Mouse (Mus musculus): ENCODE measurements around the gene Mmp11. TPM values are rescaled to one million over a fixed set of nuclear protein-coding genes. Genes with fewer than 3 reads are reported as not detected.

Gene Mmp11
- polyA plus RNA-seq, 1 experiment from 2014 or later: 53.6 TPM

DNA sequence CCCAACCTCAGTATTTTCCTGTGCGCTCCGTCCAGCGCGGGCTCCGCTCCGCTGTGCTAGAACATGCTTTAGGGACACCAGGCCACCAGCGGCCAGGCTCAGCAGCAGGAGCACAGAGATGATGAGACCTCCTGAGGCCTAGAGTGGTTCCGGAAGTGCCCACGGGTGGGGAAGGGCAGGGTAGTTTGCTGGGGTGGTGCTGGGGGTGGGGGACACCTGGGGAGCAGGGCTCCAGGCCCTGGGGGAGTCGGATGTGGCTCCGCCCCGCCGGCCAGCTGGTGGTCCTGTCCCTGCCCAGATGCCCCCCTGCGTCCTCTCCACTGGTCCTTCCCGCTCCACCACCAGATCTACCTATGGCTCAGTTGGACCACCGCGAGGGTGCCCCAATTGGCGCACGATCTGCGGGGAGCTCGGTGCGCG is 14.5 kb upstream of the Mmp11 start:
- WGBS: 3% methylated on average over 19 of the region's 23 CpGs
- H3K36me3 ChIP-seq (ENCODE audit: control insufficient read depth, insufficient read depth, low read length): no peaks in the 10 kb centered on the region
- peak overlapping the region; percentile 67 for H3K9ac ChIP-seq (ENCODE audit: low read depth, low read length)
- peak; percentile 62 for ATAC-seq (ENCODE audit: low read depth)
- H3K27ac ChIP-seq (replicated peaks; ENCODE audit: low read depth, low read length): no peak overlapping the region
- H3K4me3 ChIP-seq (ENCODE audit: low read depth, low read length): peak overlapping the region; percentile 44
- DNase-seq (ENCODE audit: low spot score): peak; percentile 48
- H3K4me2 ChIP-seq (ENCODE audit: low read depth, low read length): peak overlapping the region; percentile 94
- no peaks in the 10 kb centered on the region for H3K9me3 ChIP-seq (ENCODE audit: control insufficient read depth, low read length)
- H3K27me3 ChIP-seq (replicated peaks; ENCODE audit: control insufficient read depth, insufficient read depth, low read length): 0 out of 2 replicates have a peak, but pooled peaks cover 4% of the 10 kb centered on the region
- H3K4me1 ChIP-seq (ENCODE audit: control insufficient read depth, insufficient read depth, low read length): 0 out of 2 replicates have a peak, but pooled peaks cover 7% of the 10 kb centered on the region

DNA sequence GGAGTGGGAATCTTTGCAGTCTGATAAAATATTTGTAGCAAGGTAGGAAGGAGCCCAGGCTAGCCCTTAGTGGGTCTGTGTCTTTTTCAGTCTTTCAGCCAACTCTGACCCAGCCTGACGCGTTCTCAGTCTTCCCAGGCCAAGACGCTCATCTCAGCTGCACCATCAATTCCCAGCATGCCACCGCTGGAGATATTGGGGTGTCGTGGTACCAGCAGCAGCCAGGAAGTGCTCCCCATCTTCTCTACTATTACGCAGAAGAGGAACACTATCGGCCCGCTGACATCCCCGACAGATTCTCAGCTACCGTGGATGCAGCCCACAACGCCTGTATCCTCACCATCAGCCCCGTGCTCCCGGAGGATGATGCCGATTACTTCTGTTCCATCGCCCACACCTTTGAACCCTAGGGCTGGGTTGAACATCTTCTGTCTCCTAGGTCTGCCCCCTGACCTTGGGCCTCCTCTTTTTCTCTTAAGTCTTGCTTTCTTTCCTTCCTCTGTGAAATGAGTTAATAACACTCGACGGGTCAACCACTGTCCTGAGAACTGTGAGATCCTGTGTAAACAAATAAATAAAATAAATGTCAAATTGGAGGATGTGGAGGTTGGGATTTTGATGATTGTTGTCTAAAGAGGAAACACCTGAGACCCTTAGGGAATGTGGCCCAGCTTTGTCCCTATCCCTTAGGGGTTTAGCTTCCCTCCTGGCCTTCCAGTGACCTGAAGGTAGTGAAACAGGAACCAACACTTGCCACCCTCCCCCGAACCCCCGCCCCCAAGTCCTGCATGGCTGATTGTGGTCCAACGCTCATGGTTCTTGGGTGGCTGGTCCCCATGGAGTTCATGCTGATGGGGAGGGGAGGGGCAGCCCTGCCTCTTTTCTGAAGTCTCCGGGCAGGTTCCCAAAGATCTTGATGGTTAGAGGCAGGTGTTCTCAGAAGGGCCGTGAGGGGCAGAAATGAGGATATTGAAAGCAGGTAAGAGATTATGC is 13.1 kb upstream of the Mmp11 start:
- Histone ChIP-seq H3K9ac (ENCODE audit: low read depth, low read length) (no peak overlapping the region), H3K4me2 (ENCODE audit: low read depth, low read length) (no peak overlapping the region), H3K9me3 (ENCODE audit: control insufficient read depth, low read length) (no peaks in the 10 kb centered on the region), H3K27me3 (replicated peaks; ENCODE audit: control insufficient read depth, insufficient read depth, low read length) (no peaks in the 10 kb centered on the region), H3K4me1 (ENCODE audit: control insufficient read depth, insufficient read depth, low read length) (0 out of 2 replicates have a peak, but pooled peaks cover 7% of the 10 kb centered on the region), H3K4me3 (ENCODE audit: low read depth, low read length) (no peak overlapping the region), H3K36me3 (ENCODE audit: control insufficient read depth, insufficient read depth, low read length) (no peaks in the 10 kb centered on the region), H3K27ac (replicated peaks; ENCODE audit: low read depth, low read length) (no peak overlapping the region)
- DNase-seq (ENCODE audit: low spot score) (no peak), ATAC-seq (ENCODE audit: low read depth) (no peak; the same call in 1 of the 2 replicates)
- WGBS: 76% methylated on average over 22 of the region's 22 CpGs

DNA sequence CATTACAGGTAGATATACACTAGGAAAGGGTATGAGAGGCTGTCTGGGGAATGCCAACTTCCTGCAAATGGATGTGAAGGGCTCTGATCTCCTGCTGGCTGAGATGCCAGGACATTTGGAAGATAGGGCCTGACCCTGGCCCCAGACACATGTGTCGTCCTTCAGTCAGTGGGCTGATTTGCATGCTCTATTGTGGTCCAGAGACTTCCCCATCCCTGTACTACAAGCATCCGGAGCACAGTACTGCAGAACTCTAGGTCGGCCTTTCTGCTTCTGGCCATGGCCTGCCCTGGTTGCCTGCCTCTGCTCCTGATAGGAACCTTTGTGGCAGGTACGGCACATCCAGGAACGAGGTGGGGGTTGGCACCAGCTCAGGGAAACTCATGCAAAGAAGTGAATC is 11.8 kb upstream of the Mmp11 start:
- Histone ChIP-seq H3K9ac (ENCODE audit: low read depth, low read length) (no peak overlapping the region), H3K4me1 (ENCODE audit: control insufficient read depth, insufficient read depth, low read length) (0 out of 2 replicates have a peak, but pooled peaks cover 7% of the 10 kb centered on the region), H3K27me3 (replicated peaks; ENCODE audit: control insufficient read depth, insufficient read depth, low read length) (no peaks in the 10 kb centered on the region), H3K4me2 (ENCODE audit: low read depth, low read length) (no peak overlapping the region), H3K4me3 (ENCODE audit: low read depth, low read length) (no peak overlapping the region), H3K9me3 (ENCODE audit: control insufficient read depth, low read length) (no peaks in the 10 kb centered on the region), H3K36me3 (ENCODE audit: control insufficient read depth, insufficient read depth, low read length) (no peaks in the 10 kb centered on the region), H3K27ac (replicated peaks; ENCODE audit: low read depth, low read length) (no peak overlapping the region)
- 79% methylated on average over 5 of the region's 5 CpGs for WGBS
- no peak for DNase-seq (ENCODE audit: low spot score)
- no peak for ATAC-seq (ENCODE audit: low read depth)

- Histone ChIP-seq H3K4me3 (ENCODE audit: low read depth, low read length) (no peak overlapping the region), H3K4me2 (ENCODE audit: low read depth, low read length) (no peak overlapping the region), H3K27me3 (replicated peaks; ENCODE audit: control insufficient read depth, insufficient read depth, low read length) (no peaks in the 10 kb centered on the region), H3K36me3 (ENCODE audit: control insufficient read depth, insufficient read depth, low read length) (no peaks in the 10 kb centered on the region), H3K4me1 (ENCODE audit: control insufficient read depth, insufficient read depth, low read length) (0 out of 2 replicates have a peak, but pooled peaks cover 6% of the 10 kb centered on the region), H3K9ac (ENCODE audit: low read depth, low read length) (no peak overlapping the region), H3K27ac (replicated peaks; ENCODE audit: low read depth, low read length) (no peak overlapping the region), H3K9me3 (ENCODE audit: control insufficient read depth, low read length) (no peaks in the 10 kb centered on the region)
- WGBS: 75% methylated on average over 7 of the region's 7 CpGs
- no peak for DNase-seq (ENCODE audit: low spot score)
- ATAC-seq (ENCODE audit: low read depth): no peak
These were observed 9.6 kb upstream of the Mmp11 start for GRCm38 (mm10) chr10:75945896-75946295.

DNA sequence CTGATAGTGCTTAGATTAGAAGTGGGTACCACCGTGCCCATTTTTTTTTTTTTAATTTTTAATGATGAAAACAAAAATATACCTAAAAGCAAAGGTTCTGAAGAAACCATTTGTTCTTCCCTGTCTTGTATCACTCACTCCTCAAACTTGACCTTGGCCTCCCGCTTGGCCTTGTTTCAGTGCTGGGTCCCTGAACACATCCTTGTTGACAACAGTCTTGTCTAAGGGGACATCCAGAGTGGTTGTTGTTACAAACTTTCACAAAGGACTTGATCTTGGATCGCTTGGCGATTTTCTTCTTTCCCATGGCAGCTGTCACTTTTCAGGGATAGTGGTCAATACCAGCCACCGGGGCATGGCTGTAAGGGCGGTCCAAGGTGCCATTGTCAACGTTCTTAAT is 8.9 kb upstream of the Mmp11 start:
- H3K9ac ChIP-seq (ENCODE audit: low read depth, low read length): no peak overlapping the region
- DNase-seq (ENCODE audit: low spot score): no peak
- no peak overlapping the region for H3K27ac ChIP-seq (replicated peaks; ENCODE audit: low read depth, low read length)
- no peak for ATAC-seq (ENCODE audit: low read depth)
- no peaks in the 10 kb centered on the region for H3K36me3 ChIP-seq (ENCODE audit: control insufficient read depth, insufficient read depth, low read length)
- no peaks in the 10 kb centered on the region for H3K9me3 ChIP-seq (ENCODE audit: control insufficient read depth, low read length)
- no peak overlapping the region for H3K4me2 ChIP-seq (ENCODE audit: low read depth, low read length)
- H3K4me3 ChIP-seq (ENCODE audit: low read depth, low read length): no peak overlapping the region
- no peaks in the 10 kb centered on the region for H3K4me1 ChIP-seq (ENCODE audit: control insufficient read depth, insufficient read depth, low read length)
- 87% methylated on average over 7 of the region's 7 CpGs for WGBS
- H3K27me3 ChIP-seq (replicated peaks; ENCODE audit: control insufficient read depth, insufficient read depth, low read length): no peaks in the 10 kb centered on the region

DNA sequence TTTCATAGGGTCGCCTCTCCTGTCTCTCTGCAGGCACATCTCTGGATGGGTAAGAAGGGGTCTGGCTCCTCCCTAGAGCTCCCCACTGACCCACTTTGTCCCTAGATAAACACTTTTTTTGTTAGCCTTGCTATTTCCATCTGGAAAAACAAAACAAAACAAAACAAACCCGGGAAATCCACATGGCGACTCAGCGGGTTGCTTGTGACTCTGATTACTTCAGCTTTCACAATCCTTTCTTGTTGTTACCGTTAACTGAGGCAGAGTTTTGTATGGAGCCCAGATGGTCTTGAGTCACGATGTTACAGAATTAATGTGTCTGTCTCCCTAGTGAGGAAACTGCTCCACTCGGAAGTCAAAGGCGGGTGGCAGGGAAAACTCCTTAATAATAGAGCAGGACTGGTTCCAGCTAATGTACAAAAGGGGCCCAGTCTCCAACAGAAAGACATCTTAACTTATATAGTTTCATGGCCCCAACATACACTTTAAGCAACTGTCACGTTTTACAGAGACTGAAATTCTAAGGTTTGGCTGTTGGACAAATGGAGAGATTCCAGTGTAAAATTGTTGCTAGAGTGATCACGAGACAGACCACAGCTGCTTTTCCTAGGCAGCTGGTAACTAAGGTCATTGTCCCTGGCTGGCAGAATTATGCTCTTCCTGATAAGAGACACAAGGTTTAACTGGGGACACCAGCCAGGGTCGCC is 7.9 kb upstream of the Mmp11 start:
- no peak overlapping the region for H3K4me2 ChIP-seq (ENCODE audit: low read depth, low read length)
- DNase-seq (ENCODE audit: low spot score) (no peak), ATAC-seq (ENCODE audit: low read depth) (no peak)
- no peaks in the 10 kb centered on the region for H3K9me3 ChIP-seq (ENCODE audit: control insufficient read depth, low read length)
- H3K27ac ChIP-seq (replicated peaks; ENCODE audit: low read depth, low read length): 0 out of 2 replicates have a peak overlapping the region, but pooled peaks have one; percentile 18
- H3K9ac ChIP-seq (ENCODE audit: low read depth, low read length): no peak overlapping the region
- no peaks in the 10 kb centered on the region for H3K36me3 ChIP-seq (ENCODE audit: control insufficient read depth, insufficient read depth, low read length)
- H3K27me3 ChIP-seq (replicated peaks; ENCODE audit: control insufficient read depth, insufficient read depth, low read length): no peaks in the 10 kb centered on the region
- 27% methylated on average over 11 of the region's 11 CpGs for WGBS
- H3K4me3 ChIP-seq (ENCODE audit: low read depth, low read length): no peak overlapping the region
- no peaks in the 10 kb centered on the region for H3K4me1 ChIP-seq (ENCODE audit: control insufficient read depth, insufficient read depth, low read length)

GRCm38 (mm10) chr10:75942736-75943477 is 6.6 kb upstream of the Mmp11 start, which contains the start of gene Vpreb3:
Gene Vpreb3 (plus strand): TSS chr10:75943057.
- no peak within 1 kb of the TSS for H3K27ac ChIP-seq (replicated peaks; ENCODE audit: low read depth, low read length)
- 75% methylated on average over 15 of the region's 15 CpGs for WGBS
- H3K4me1 ChIP-seq (ENCODE audit: control insufficient read depth, insufficient read depth, low read length): no peaks in the 10 kb centered on the region
- no peaks in the 10 kb centered on the region for H3K27me3 ChIP-seq (replicated peaks; ENCODE audit: control insufficient read depth, insufficient read depth, low read length)
- H3K9me3 ChIP-seq (ENCODE audit: control insufficient read depth, low read length): no peaks in the 10 kb centered on the region
- no peak for DNase-seq (ENCODE audit: low spot score)
- H3K9ac ChIP-seq (ENCODE audit: low read depth, low read length): no peak within 1 kb of the TSS
- H3K36me3 ChIP-seq (ENCODE audit: control insufficient read depth, insufficient read depth, low read length): no peaks in the 10 kb centered on the region
- H3K4me3 ChIP-seq (ENCODE audit: low read depth, low read length): no peak within 1 kb of the TSS
- ATAC-seq (ENCODE audit: low read depth): no peak
- H3K4me2 ChIP-seq (ENCODE audit: low read depth, low read length): no peak within 1 kb of the TSS

Measured in embryonic facial prominence, embryonic 14.5 days (tissue).